Mouse (Mus musculus): ENCODE results near the gene Rangap1.
"Not testable (repeated sequence)": the region's sequence is repeated elsewhere in the genome, so short reads cannot be mapped to it uniquely, and the experiment has no call there.

The Rangap1 gene

DNA sequence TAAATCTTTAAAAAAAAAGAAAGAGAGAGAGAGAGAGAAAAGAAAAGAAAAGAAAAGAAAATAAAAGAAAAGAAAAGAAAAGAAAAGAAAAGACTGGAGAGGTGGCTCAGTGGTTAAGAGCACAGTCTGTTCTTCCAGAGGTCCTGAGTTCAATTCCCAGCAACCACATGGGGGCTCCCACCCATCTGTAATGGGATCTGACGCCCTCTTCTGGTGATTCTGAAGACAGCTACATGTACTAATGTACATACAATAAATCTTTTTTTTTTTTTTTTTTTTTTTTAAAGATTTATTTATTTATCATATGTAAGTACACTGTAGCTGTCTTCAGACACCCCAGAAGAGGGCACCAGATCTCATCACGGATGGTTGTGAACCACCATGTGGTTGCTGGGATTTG is 3.0 kb downstream of the Rangap1 start:
- DNase-seq (ENCODE audit: low read depth, low spot score), result not testable (repeated sequence)

DNA sequence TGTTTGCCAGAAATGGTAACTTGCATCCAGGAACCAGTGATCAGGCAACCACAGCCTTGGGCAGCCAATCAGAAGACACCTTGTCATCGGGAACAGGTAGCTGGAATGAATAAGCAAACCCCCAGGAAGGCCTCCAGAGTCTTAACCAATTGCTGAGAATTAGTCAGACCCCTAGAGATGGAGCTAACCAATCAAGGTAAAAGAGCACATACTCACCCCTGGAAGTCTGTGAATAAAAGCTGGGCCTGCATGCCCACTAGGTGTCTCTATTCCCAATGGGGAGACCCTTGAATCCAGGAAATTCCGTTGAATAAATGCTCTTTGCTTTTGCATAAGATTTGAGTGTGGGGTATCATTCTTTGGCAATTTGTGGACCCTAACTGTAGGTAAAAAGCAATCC is 5.4 kb downstream of the Rangap1 start:
- DNase-seq (ENCODE audit: low read depth, low spot score), result no peak

DNA sequence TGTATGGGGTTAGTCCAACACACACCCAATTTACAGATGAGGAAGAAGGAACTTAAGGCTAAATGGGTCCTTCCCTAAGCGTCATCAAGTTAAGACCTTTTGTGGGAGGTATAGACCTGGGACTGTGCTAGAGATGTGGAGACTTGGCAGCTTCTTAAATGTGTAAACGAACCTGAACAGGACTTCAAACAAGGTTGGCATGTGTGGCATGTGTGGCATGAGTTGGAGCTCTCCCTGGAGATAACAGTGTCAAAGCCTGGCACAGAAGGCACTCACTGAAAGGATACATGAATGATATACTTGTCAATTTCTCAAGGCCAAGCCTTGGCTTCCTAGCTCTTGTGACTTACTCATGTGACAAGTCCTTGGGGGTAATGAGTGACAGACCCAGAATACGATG is 6.0 kb downstream of the Rangap1 start:
- DNase-seq (ENCODE audit: low read depth, low spot score), result no peak

DNA sequence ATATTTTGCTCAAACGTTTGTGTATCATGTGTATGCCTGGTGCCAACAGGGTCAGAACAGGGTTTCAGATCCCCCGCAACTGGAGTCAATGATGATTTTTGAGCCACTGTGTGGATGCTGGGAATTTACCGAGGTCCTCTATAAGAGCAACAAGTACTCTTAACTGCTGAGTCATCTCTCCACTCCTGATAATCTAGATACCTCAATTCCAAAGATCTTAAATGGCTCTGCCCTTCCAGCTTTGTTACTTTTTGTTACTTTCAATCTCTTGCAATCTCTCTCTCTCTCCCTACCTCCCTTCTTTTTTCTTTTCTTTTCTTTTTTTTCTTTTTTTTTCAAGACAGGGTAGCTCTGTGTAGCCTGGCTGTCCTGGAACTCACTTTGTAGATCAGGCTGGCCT is 10.3 kb downstream of the Rangap1 start:
- DNase-seq (ENCODE audit: low read depth, low spot score), result no peak

DNA sequence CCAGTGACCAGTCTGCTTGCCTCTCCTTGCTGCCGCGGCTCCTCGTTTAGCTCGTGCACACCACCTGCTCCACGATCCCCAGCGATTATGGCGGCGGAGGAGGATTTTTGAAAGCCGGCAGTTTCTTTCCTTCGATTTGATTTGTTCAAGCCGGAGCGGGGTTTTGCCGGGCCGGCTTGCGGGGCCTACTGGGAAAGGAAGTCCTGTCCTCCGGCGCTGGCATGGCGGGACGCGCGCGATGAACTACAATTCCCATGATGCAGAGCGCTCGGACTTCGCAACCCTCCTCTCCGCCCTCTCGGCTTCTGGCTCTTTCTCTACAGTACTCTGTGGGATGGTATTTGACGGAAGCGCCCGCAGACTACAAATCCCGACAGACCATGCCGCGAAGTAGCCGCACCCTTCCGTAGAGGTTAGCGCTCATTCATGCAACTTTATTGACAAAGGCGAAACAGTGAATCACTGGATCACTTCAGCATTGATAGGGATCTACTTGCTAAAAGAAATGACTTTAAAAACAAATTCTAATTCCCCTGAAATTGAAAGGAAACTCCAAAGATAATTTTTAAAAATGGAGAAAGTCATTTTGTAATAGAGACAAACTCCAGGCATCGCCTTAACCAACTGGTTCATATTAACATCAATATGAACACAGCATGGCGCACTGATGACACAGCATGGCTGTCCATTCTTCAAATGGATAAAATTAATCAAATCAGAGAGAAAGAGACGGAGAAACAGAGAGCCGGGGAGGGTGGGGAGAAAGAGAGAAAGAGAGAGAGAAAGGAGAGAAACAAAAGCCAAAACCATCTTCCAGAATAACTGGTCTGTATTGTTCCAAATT is 15.3 kb downstream of the Rangap1 start:
- DNase-seq (ENCODE audit: low read depth, low spot score), result peak; percentile 98

DNA sequence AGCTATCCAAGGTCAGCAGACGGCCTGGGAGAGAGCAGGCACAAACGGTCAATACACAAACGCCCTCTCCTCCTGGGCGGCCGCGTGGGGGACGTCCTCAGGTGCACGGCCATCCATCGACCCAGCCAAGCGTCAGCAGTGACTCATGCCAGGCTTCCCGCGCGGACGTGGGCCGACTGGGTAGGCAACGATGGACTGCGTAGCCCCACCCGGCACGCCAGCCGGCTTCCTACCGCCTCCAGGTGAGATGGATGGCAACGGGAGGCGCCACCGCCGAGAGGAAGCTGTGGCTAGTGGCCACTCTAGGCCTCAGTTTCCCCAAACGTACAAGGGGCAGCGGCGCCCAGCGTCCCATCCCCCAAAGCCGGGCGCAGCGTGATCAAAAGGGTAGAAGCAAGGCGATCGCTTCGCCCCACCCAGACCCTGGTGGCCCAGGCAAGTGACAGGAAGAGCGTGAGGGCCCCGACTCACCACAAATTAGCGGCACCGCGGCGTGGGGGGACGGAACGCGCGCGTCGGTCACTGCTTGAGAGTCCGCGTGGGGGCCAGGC is 16.0 kb downstream of the Rangap1 start:
- no peak for DNase-seq (ENCODE audit: low read depth, low spot score)

DNA sequence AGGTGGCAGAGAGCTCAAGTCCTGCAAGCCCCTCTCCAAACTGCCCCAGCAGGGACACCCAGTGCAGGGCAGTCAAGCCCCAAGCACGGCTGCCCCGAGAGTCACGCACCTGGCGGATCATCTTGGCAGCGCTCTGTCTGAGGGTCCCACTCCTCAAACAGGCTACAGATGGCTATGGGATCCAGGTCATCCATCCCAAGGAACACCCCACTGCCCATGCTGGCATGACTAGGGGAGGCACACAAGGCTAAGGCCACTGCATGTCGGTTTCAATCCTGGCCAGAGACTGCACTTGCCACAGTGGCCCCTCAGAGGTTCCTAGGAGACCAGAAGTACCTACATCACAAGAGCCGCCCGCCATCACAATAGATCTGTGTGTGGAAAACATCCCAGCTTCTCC is 19.4 kb downstream of the Rangap1 start:
- DNase-seq (ENCODE audit: low read depth, low spot score), result no peak

DNA sequence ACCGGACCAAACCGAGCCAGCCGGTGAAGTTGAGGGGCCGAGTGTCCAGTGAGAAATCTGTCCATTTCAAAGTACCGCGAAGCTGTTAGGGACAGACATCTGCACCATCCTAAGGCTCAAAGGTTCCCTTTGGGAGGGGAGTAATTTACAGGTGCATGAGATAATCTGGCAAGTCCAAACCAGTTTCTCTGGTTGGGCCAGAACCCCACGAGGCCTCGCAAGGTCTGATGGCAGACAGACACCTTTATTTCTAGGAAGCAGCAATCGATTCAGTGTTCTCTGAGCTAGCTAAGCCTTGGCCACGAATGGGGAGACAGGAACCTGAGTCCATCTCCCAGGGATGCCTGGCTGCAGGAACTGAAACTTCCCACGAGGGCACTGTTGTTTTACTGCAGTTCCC is 21.7 kb downstream of the Rangap1 start:
- no peak for DNase-seq (ENCODE audit: low read depth, low spot score)

DNA sequence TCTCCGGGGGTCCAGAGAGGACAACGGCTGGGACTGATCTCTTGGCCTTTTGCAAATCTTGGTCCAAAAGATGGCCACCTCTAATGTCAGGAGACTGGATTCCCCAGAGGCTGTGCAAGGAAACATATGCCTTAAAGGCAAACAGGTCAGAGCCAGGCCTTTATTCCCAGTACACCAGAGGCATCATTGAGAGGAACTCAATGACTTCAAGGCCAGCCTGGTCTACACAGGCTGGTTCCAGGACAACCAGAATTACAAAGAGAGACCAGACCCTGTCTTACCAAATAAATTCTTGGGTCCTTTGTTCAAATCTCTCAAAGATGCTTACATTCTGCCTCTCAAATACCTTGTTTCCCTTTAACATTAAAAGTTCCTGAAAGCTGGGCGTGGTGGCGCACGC is 23.0 kb downstream of the Rangap1 start:
- DNase-seq (ENCODE audit: low read depth, low spot score), result no peak

DNA sequence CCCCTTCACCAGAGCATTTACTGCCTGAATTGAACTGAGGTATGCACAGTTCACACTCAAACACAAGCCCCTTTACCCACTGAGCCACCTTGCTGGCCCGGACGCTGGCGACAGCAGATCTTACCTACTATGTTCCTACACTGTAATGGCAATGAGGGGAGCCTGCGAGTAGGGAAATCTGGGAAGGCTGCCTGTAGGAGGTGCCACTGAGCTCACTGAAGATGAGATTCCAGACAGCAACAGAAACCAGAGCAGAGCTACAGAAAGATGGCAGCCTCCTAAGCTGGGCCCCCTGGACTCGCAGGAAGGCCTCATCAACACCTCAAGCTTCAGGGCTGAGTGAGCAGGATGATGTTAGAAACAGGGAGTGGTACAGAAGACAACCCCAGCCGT is 26.2 kb downstream of the Rangap1 start:
- no peak for DNase-seq (ENCODE audit: low read depth, low spot score)

DNA sequence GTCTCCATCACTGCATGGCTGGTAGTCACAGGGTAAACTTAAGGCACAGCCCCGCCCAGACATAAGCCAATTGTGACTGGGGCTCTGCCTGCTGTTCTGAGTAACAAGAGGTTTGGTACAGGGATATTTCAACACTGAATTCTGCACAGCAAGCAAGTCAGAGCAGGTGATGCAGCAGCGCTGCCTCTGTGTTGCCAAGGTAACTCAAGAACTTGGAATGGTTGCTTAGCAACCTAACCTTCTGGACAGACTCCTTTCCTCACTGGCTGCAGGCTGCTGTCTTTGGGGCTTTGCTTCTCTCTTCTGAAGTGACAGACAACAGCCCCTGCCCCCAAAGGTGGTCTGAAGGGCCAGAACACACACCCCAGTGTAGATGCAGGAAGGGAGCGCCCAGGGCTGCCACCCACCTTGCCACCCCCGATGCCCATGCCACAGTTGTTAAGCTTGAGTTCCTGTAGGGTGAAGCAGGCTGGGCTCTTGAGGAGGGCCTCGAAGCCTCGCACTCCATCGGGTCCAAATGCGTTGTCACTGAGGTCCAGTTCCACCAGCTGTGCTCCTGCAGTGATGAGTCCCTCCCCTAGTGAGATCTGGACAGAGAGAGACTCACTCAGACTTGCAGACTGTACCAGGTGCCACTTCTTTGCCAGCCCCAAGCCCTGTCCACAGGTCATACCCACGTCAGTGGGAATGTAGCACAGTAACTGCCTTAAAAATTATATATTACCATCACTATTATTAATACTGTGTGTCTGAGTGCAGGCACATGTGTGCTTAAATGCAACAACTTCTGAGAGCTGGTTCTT is 26.8 kb downstream of the Rangap1 start:
- DNase-seq (ENCODE audit: low read depth, low spot score), result no peak

DNA sequence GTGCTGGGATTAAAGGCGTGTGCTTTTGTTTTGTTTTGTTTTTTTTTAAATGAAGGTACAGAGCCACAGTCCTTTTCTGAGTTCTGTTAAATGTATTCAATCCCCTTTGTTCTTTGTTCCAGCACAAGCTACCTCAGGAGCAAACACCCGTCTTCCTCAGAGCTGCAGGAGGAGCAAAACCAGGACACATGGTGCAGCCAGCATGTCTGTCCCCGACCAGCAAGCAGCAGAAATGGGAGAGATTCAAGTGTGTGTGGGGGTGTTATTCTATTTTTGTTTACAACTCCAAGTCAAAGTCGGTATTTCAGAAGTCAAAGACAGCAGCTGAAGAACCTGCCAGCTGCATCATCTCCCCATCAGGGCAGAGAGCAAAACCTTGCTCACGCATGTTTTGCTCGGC is 31.6 kb downstream of the Rangap1 start:
- no peak for DNase-seq (ENCODE audit: low read depth, low spot score)

DNA sequence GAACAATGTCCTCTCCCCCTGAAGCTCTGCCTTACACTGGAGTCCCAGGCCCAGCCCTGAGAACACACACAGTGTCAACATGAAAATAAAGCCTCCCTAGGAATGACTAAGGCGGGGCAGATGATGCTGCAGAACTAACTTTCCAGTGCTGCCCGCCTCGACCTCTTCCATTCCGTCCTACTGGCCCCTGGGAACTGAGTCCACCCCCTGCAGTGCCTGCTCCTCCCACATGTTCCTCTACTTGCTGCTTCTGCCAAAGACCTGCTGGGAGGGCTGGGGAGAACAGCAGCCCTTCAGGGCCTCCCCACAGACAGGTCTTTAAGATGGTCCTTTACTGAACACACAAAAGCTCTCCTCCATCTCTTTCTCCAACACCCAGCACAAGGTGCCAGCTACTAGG is 34.5 kb downstream of the Rangap1 start:
- DNase-seq (ENCODE audit: low read depth, low spot score), result no peak

DNA sequence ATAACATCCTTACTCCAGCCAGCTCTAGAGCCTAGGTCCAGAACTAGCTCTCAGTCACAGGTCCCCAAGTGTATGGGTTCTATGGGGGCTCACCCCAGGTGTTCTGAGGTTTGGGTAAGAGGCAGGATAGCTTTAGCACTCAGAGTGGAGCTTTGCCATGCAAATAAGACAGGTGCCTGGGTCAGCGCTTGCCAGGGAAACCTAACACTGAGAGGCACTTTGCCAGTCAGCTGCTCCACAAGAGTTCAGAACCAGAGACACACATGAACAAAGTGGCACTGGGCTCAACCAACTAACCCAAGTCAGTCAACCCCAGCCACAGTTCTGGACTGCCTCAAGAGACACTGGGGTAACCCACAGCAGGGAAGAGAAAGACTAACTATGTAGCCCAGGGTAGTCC is 35.6 kb downstream of the Rangap1 start:
- no peak for DNase-seq (ENCODE audit: low read depth, low spot score)

DNA sequence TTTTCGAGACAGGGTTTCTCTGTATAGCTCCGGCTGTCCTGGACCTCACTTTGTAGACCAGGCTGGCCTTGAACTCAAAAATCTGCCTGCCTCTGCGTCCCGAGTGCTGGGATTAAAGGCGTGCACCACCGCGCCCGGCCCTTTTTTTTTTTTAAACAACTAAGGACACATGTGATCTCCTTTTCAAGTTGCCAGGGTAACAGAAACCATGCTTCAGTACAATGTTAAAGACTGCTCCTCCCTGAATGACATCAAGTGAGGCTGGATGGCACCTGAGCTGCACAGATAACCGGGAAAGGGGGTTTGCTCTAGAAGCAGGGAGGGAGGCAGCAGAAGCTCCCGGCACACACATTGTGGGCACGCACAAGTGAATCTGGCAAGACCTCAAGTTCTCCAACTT is 36.3 kb downstream of the Rangap1 start:
- no peak for DNase-seq (ENCODE audit: low read depth, low spot score)

DNA sequence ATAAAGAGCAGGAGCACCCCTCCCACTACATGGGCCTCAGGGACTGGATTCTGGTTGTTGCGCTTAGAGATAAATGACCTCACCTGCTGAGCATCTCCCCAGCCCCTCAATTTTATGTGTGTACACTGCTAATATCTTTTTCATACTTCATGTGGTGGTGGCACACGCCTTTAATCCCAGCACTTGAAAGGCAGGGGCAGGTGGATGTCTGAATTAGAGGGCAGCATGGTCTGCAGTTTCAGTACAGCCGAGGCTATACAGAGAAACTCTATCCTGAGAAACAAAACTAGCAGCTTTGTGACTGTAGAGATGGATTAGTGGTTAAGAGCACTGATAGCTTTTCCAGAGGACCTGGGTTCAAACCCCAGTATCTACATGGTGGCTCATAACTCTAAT is 42.2 kb downstream of the Rangap1 start:
- no peak for DNase-seq (ENCODE audit: low read depth, low spot score)

DNA sequence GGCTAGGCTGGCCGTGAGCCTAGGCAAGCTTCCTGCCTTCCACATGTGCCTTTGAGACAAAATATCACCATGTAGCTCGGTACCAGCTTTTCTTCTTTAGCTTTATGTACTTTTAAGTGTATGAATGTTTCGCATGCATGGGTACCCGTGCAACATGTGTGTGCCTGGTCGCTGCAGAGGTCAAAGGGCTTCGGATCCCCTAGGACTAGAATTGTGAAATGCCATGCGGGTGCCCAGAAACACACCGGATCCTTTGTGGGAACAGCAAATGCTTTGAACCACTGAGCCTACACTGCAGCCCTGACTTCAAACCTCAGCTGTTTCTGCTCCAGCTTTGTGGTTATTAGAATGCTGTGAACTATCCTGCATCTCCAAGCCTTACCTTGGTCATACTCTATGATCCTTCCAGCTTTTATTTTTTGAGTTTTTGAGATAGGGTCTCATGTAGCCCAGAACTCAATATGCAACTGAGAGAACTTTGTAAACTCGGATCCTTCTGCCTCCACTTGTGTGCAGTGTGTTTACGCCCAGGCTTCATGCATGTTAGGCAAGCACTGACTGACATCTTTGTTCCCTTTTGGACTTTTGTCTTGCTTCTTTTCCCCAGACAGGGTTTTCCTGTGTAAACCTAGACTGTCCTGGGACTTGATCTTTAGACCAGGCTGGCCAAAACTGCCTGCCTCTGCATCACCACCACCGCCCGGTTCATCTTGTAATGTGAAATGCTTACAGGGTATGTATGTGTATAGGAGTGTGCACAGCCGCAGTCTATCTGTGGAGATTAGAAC is 42.8 kb downstream of the Rangap1 start:
- no peak for DNase-seq (ENCODE audit: low read depth, low spot score)

DNA sequence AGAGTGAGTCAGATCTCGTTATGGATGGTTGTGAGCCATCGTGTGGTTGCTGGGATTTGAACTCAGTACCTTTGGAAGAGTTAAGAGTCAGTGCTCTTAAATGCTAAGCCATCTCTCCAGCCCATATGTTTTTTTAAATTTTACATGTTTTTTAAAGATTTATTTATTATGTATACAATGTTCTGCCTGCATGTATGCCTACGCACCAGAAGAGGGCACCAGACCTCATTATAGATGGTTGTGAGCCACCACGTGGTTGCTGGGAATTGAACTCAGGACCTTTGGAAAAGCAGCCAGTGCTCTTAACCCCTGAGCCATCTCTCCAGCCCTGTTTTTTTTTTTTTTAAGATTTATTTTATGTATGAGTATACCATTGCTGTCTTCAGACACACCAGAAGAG is 44.0 kb downstream of the Rangap1 start:
- DNase-seq (ENCODE audit: low read depth, low spot score), result not testable (repeated sequence)

DNA sequence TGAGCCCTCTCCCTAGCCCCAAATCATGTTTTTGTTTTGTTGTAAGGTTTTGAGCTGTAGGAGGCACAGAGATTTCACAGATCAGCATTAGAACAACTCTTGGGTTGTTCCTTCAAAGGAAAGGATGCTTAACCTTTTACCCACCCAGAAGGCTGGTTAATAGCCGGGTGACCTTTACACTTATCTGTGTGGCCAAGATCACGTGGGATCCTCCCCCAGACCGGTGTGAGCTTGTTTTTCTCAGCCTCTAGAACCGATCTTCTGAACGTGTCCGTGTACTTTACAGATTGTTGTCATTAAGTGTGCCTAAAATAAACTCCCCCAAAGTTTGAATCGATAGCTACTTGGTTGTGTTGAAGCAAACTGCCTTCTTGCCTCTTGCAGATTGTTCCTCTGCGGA is 44.7 kb downstream of the Rangap1 start:
- DNase-seq (ENCODE audit: low read depth, low spot score), result no peak

DNA sequence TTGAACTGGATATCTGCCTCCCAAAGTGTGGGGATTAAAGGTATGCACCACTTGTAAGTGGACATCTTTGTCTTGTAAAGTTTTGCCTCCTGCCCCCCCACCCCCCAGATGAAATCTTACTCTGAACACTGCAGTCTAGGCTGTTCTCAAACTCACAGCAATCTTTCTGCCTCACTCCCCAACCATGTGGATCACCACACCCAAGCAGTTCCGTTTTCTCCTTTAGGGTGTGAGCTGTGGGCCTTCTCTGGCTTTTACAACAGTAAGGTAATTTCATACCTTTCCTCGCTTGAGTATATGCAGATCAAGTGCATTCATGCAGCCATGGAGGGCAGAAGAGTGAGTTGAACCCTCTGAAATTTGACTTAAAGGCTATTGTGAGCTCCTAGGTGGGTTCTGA is 45.2 kb downstream of the Rangap1 start:
- DNase-seq (ENCODE audit: low read depth, low spot score), result no peak

DNA sequence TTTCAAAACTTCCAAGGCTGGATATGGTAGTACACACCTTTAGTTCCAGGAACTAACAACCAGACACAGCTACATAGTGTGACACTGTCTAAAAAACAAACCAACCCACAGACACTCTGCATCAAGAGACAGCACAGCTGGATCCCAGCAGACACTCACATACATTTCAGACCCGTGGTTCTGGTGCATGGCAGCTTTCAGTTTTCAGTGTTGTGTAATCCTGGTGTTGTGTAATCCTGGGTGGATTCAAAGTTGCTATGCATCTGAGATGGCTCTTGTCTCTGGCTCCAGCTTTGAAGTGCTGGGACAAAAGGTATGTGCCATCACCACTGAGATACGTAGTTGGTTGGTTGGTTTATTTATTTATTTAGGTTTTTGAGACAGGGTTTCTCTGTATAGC is 46.8 kb downstream of the Rangap1 start:
- no peak for DNase-seq (ENCODE audit: low read depth, low spot score)

DNA sequence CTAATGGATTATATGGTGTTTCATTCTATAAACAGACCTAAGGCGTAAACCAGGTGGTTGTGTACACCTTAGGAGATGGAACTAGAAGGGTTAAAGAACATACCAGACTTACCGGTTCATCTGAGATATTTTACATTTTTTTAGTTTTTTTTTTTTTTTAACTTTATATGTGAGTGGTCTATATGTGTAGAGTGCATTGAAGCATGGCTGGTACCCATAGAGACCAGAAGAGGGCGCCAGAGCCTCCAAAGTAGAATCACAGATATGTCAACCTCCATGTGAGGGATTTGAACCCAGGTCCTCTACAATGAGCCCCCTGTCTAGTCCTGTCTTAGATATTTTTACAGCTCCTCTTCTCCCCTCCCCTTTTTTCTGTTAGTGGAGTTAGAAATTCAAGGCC is 47.5 kb downstream of the Rangap1 start:
- peak; percentile 51 for DNase-seq (ENCODE audit: low read depth, low spot score)

Measured in mesoderm, embryonic 11.5 days (tissue).